Comparison of ENCODE assay signal across 9 mouse cellular contexts in genomic region chr9:40191086-40191876, GRCm38 (mm10). TPM values are rescaled to one million over a fixed set of nuclear protein-coding genes. Genes with fewer than 3 reads are reported as not detected.
DNase-seq lines count a peak whose midpoint lies in the region; ATAC-seq and TF ChIP-seq lines count a peak whose summit lies in the region.
"Had no signal": no experiment of that assay in that cellular context is flagged by ENCODE, and none has a peak within 500 bp of the region (broad histone marks: within the 10 kb centered on the region; RNA-seq: fewer than 3 reads in every experiment).

No protein-coding gene starts in this region.

- peak; percentile 3 for DNase-seq in lung, adult 2 months
- DNase-seq in lung, postnatal 4 days: no peak
- no peak for DNase-seq in adrenal gland, postnatal 25 days
- no peak for DNase-seq in left cerebral cortex, adult 11 months (ENCODE audit: low spot score)
- DNase-seq in left cerebral cortex, adult 18-20 months (ENCODE audit: low spot score in 2 of 2): no peak

- H3K27ac ChIP-seq in embryonic facial prominence, embryonic 13.5 days: 0 out of 2 replicates have a peak overlapping the region, but pooled peaks have one; percentile 8
- H3K27ac ChIP-seq in intestine, postnatal 0 days (ENCODE audit: low read depth, low read length): no peak overlapping the region
- peak overlapping the region; percentile 83 for H3K27ac ChIP-seq in neural tube, embryonic 15.5 days (replicated peaks)

- WGBS in lung, adult 2 months: 78% methylated on average over 9 of the region's 9 CpGs
- 88% methylated on average over 9 of the region's 9 CpGs for WGBS in embryonic facial prominence, embryonic 13.5 days
- WGBS in intestine, postnatal 0 days: 86% methylated on average over 9 of the region's 9 CpGs
- 94% methylated on average over 9 of the region's 9 CpGs for whole genome bisulfite sequencing in neural tube, embryonic 15.5 days

- H3K9me3 ChIP-seq in embryonic facial prominence, embryonic 13.5 days: no peaks in the 10 kb centered on the region
- no peaks in the 10 kb centered on the region for H3K9me3 ChIP-seq in intestine, postnatal 0 days (ENCODE audit: control insufficient read depth)
- no peaks in the 10 kb centered on the region for H3K9me3 ChIP-seq in neural tube, embryonic 15.5 days (replicated peaks)

- no peak for TF ChIP-seq CTCF in lung, adult 2 months (IDR thresholded peaks at IDR 0.05; ENCODE audit: insufficient read depth, low read length)
- no peak for TF ChIP-seq CTCF in intestine, postnatal 0 days (IDR thresholded peaks at IDR 0.05; ENCODE audit: low read depth)

- H3K4me1 ChIP-seq in lung, adult 2 months (ENCODE audit: control insufficient read depth, insufficient read depth, low read length): peaks cover 7% of the 10 kb centered on the region
- H3K4me1 ChIP-seq in embryonic facial prominence, embryonic 13.5 days: peaks cover 11% of the 10 kb centered on the region
- peaks cover 9% of the 10 kb centered on the region; the same call in 1 of the 2 replicates for H3K4me1 ChIP-seq in intestine, postnatal 0 days (replicated peaks; ENCODE audit: control insufficient read depth, insufficient read depth, low read length)
- H3K4me1 ChIP-seq in neural tube, embryonic 15.5 days: peaks cover 22% of the 10 kb centered on the region

- peak overlapping the region; percentile 84 for H3K4me3 ChIP-seq in lung, adult 2 months (replicated peaks; ENCODE audit: extremely low read depth, low read depth, low read length)
- peak overlapping the region; percentile 83 for H3K4me3 ChIP-seq in embryonic facial prominence, embryonic 13.5 days
- H3K4me3 ChIP-seq in intestine, postnatal 0 days (ENCODE audit: low read depth, low read length): peak overlapping the region; percentile 79
- peak overlapping the region; percentile 87 for H3K4me3 ChIP-seq in neural tube, embryonic 15.5 days (replicated peaks)

- no peak for TF ChIP-seq POLR2A in lung, adult 2 months (IDR thresholded peaks at IDR 0.05; ENCODE audit: borderline replicate concordance, extremely low read depth, low read depth, low read length)

- H3K4me2 ChIP-seq in embryonic facial prominence, embryonic 13.5 days: peak overlapping the region; percentile 83
- H3K4me2 ChIP-seq in intestine, postnatal 0 days (replicated peaks; ENCODE audit: low read depth): peak overlapping the region; percentile 93
- peak overlapping the region; percentile 87 for H3K4me2 ChIP-seq in neural tube, embryonic 15.5 days

- H3K36me3 ChIP-seq in embryonic facial prominence, embryonic 13.5 days: no peaks in the 10 kb centered on the region
- no peaks in the 10 kb centered on the region for H3K36me3 ChIP-seq in intestine, postnatal 0 days (ENCODE audit: control insufficient read depth, insufficient read depth)
- H3K36me3 ChIP-seq in neural tube, embryonic 15.5 days: no peaks in the 10 kb centered on the region

- H3K27me3 ChIP-seq in embryonic facial prominence, embryonic 13.5 days: no peaks in the 10 kb centered on the region
- H3K27me3 ChIP-seq in intestine, postnatal 0 days (replicated peaks; ENCODE audit: control insufficient read depth, insufficient read depth, low read length): no peaks in the 10 kb centered on the region
- no peaks in the 10 kb centered on the region for H3K27me3 ChIP-seq in neural tube, embryonic 15.5 days (replicated peaks)

- no peak for ATAC-seq in embryonic facial prominence, embryonic 13.5 days (ENCODE audit: insufficient number of reproducible peaks, insufficient read depth, low FRiP score, low TSS enrichment, low read depth)
- ATAC-seq in intestine, postnatal 0 days: no peak
- peak; percentile 14; the same call in 1 of the 2 replicates for ATAC-seq in neural tube, embryonic 15.5 days (ENCODE audit: low FRiP score)

- H3K9ac ChIP-seq in embryonic facial prominence, embryonic 13.5 days: peak overlapping the region; percentile 86; the same call in 1 of the 2 replicates
- H3K9ac ChIP-seq in intestine, postnatal 0 days (ENCODE audit: low read depth, low read length): no peak overlapping the region; the same call in 1 of the 2 replicates
- peak overlapping the region; percentile 70 for H3K9ac ChIP-seq in neural tube, embryonic 15.5 days (replicated peaks)

RNA-seq across cellular contexts. Expression of gene Zfp202, which starts 0.8 kb away (rescaled TPM):
- 0.65 and 1.1 TPM in 2 replicates for polyA plus RNA-seq in lung, adult 2 months (2012; rRNA removed)
- 6.9 and 8.1 TPM in 2 replicates for polyA plus RNA-seq in embryonic facial prominence, embryonic 13.5 days (2015; fragmentation: Nextera tagmentation; extraction: Ambion mirVana)
- polyA plus RNA-seq in intestine, postnatal 0 days (2015; fragmentation: Nextera tagmentation; extraction: Ambion mirVana): 1.1 TPM in 2 replicates
- 10.2 and 11.0 TPM in 2 replicates for polyA plus RNA-seq in neural tube, embryonic 15.5 days (2015; fragmentation: Nextera tagmentation; extraction: Ambion mirVana)
- total RNA-seq in adrenal gland, postnatal 25 days (2021): 6.4 and 6.6 TPM in 2 replicates
- 1 to 10 TPM; 3.4 to 3.6 TPM for total RNA-seq in left cerebral cortex, adult 18-20 months (2021)

RNA-seq across cellular contexts. Expression of gene Olfr986, which starts 10.6 kb away (rescaled TPM):
- polyA plus RNA-seq in lung, adult 2 months (2012; rRNA removed): not detected in 2 replicates
- not detected in 2 replicates for polyA plus RNA-seq in embryonic facial prominence, embryonic 13.5 days (2015; fragmentation: Nextera tagmentation; extraction: Ambion mirVana)
- polyA plus RNA-seq in intestine, postnatal 0 days (2015; fragmentation: Nextera tagmentation; extraction: Ambion mirVana): not detected in 2 replicates
- 0.05 and 0.08 TPM in 2 replicates for polyA plus RNA-seq in neural tube, embryonic 15.5 days (2015; fragmentation: Nextera tagmentation; extraction: Ambion mirVana)
- not detected in 2 replicates for total RNA-seq in adrenal gland, postnatal 25 days (2021)
- not detected for total RNA-seq in left cerebral cortex, adult 18-20 months (2021)
- total RNA-seq: neutrophil, adult 5-6 weeks had no signal

RNA-seq across cellular contexts. Expression of gene Tmem225, which starts 43.4 kb away (rescaled TPM):
- polyA plus RNA-seq in lung, adult 2 months (2012; rRNA removed): not detected in 2 replicates
- polyA plus RNA-seq in embryonic facial prominence, embryonic 13.5 days (2015; fragmentation: Nextera tagmentation; extraction: Ambion mirVana): not detected in 2 replicates
- not detected in 2 replicates for polyA plus RNA-seq in intestine, postnatal 0 days (2015; fragmentation: Nextera tagmentation; extraction: Ambion mirVana)
- not detected in 2 replicates for polyA plus RNA-seq in neural tube, embryonic 15.5 days (2015; fragmentation: Nextera tagmentation; extraction: Ambion mirVana)
- total RNA-seq in adrenal gland, postnatal 25 days (2021): not detected in 2 replicates
- total RNA-seq in left cerebral cortex, adult 18-20 months (2021): not detected
- total RNA-seq: neutrophil, adult 5-6 weeks had no signal
